Mouse (Mus musculus) cortical plate, adult 2 months (tissue): ENCODE measurements around the gene Fam185a.

Experiments used
- CTCF ChIP-seq: fragments of 200-500 bp; IDR thresholded peaks from 2 replicates; pipeline ENCODE4 v1.5.1; 2011; ENCODE audit warnings: mild to moderate bottlenecking, control low read depth, low read length; ENCODE audit not compliant: insufficient read depth; ENCODE audit errors: extremely low read depth
- POLR2A ChIP-seq: fragments of 200-500 bp; IDR thresholded peaks from 2 replicates; pipeline ENCODE4 v1.6.1; 2011; ENCODE audit warnings: mild to moderate bottlenecking, low read length, control low read depth; ENCODE audit not compliant: insufficient read depth; ENCODE audit errors: extremely low read depth

DNA sequence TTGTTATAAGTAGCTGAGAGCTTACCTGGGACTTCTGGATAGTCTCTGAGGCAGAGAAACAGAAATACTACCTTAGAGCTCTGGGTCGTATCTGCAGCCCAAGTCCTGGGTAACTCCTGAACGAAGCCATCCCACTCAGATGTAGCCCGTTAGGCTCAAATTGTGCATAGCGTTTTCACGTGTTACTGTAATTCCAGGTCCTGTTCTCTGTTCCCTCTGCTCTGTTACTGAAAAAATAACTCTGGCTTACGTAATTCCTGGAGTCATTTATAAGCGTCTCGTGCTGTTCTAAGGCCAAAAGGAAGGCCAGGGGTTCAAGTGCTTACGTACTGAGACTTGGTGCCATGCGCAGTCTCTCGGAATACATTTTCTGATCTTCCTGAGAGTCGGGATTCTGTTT is 43.3 kb downstream of the Fam185a start:
- TF ChIP-seq CTCF (no peak), POLR2A (no peak)
